Mouse (Mus musculus) liver, embryonic 16.5 days (tissue): Measurements from ENCODE around the gene Prss40. TPM values are rescaled to one million over a fixed set of nuclear protein-coding genes. Genes with fewer than 3 reads are reported as not detected.
A peak's percentile ranks its signal among the peaks of the same experiment; 100 is the strongest.
"Not testable (repeated sequence)": the region's sequence is repeated elsewhere in the genome, so short reads cannot be mapped to it uniquely, and the experiment has no call there.

ENCODE experiments used
- ATAC-seq: fragments of 200-750 bp; cut with Nextera tagmentation; 2 replicates; pipeline ENCODE4 v1.8.0; 2017; ENCODE audit warnings: low read depth, mild to moderate bottlenecking, moderate number of reproducible peaks, moderate library complexity
- H3K27ac ChIP-seq: fragments of 300-500 bp; sonication (generic); 2 replicates; pipeline ENCODE4 v1.5.1; 2014; ENCODE audit warnings: mild to moderate bottlenecking, low read length
- H3K27me3 ChIP-seq: fragments of 300-500 bp; sonication (generic); 2 replicates; pipeline ENCODE4 v1.6.1; 2014; ENCODE audit warnings: low read depth, low read length, mixed read lengths; ENCODE audit not compliant: control insufficient read depth, insufficient read depth
- H3K36me3 ChIP-seq: fragments of 300-500 bp; sonication (generic); 2 replicates; pipeline ENCODE4 v1.6.1; 2014; ENCODE audit warnings: mild to moderate bottlenecking; ENCODE audit not compliant: control insufficient read depth, insufficient read depth
- H3K4me1 ChIP-seq: fragments of 300-500 bp; sonication (generic); 2 replicates; pipeline ENCODE4 v1.6.1; 2014; ENCODE audit warnings: low read depth, low read length, mixed read lengths; ENCODE audit not compliant: control insufficient read depth
- H3K4me2 ChIP-seq: fragments of 300-500 bp; sonication (generic); 2 replicates; pipeline ENCODE4 v1.6.1; 2014; ENCODE audit warnings: low read depth, low read length, mixed read lengths
- H3K4me3 ChIP-seq: fragments of 300-500 bp; sonication (generic); 2 replicates; pipeline ENCODE4 v1.5.1; 2014; ENCODE audit warnings: low read depth, mild to moderate bottlenecking, low read length
- H3K9ac ChIP-seq: fragments of 300-500 bp; sonication (generic); 2 replicates; pipeline ENCODE4 v1.6.1; 2014; ENCODE audit warnings: low read depth, low read length
- H3K9me3 ChIP-seq: fragments of 300-500 bp; sonication (generic); replicated peaks from 2 replicates; pipeline ENCODE4 v1.6.1; 2016; ENCODE audit warnings: low read length; ENCODE audit not compliant: control insufficient read depth
- WGBS: fragments of 180-500 bp; shearing (Covaris S2); extraction: QIAGEN DNeasy Blood & Tissue Kit; methylation state at CpG from one replicate; pipeline ENCODE4 v1.1.7; 2014; ENCODE audit not compliant: insufficient replicate concordance; 5-methylcytosine and 5-hydroxymethylcytosine counted together
- polyA plus RNA-seq: library from polyadenylated mRNA; unstranded; fragments of >200 nt; fragmentation: Nextera tagmentation; extraction: Ambion mirVana; gene quantifications from 2 replicates; pipeline ENCODE4 v1.2.1, GENCODE M21; 2015

Prss40 gene
- polyA plus RNA-seq, 1 experiment from 2014 or later, result not detected

DNA sequence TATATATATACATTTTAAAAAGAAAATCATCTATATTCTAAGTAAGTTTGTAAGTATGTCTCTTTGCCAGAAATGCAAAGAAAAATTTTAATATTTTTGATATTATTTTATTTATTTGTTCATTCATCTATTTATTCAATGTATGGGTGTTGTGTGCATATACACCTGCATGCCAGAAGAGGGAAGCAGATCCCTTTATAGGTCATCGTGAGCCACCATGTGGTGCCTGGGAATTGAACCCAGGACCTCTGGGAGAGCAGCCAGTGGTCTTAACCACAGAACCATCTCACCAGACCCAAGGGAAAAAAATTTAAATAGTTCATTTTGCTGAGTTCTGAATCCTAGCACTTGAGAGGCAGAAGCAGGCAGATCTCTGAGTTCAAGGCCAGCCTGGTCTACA lies 42.5 kb downstream of the Prss40 start:
- no peak overlapping the region for H3K4me3 ChIP-seq
- 22% methylated on average over 1 of the region's 1 CpGs for WGBS

DNA sequence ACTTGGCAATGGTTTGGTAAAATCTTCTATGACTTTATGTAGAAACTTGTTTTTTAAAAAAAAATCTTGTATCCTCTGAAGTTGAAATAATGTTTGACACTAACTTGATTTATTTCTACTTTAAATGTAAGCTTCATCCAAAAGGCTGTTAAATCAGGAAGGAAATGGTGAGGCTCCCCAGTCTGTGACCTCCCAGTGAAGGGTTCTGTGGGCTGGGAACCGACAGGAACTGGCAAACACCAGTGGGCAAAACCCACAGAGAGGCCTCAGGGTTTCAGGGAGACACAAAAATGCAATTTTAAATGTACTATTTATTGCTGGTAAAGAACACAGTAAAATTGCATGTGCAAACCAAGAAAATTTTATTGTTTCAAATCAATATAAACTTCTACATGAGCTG lies 42.9 kb downstream of the Prss40 start:
- H3K27ac ChIP-seq, H3K9ac ChIP-seq, H3K36me3 ChIP-seq, H3K27me3 ChIP-seq, H3K4me2 ChIP-seq, H3K4me1 ChIP-seq, H3K4me3 ChIP-seq, H3K9me3 ChIP-seq, ATAC-seq: not testable (repeated sequence)
- 4% methylated on average over 1 of the region's 1 CpGs for WGBS

More for the DNA sequence above, 42.5 kb downstream of the Prss40 start:
- ATAC-seq, result no peak
- Histone ChIP-seq H3K36me3 (no peaks in the 10 kb centered on the region), H3K27ac (no peak overlapping the region), H3K4me1 (no peaks in the 10 kb centered on the region), H3K4me2 (no peak overlapping the region), H3K27me3 (no peaks in the 10 kb centered on the region), H3K9ac (no peak overlapping the region), H3K9me3 (no peaks in the 10 kb centered on the region)

DNA sequence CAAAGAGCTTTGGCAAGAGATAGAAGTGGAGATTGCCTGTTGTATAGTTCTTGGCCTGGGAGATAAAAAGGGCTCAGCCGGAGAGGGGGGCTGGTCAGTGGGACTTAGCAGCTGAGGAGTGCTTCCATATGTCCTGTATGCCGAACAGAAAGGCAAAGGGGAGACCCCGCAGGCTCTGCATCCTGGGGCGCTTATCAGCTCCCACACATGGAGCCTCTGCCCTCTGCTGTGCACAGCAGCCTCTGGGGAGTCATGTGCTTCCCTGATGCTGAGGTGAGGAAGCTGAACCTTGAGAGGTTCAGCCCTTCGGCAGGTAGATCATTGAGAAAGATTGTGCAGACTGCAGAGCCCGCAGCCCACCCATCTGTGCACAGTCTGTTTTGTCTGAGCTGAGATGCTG lies 43.4 kb downstream of the Prss40 start:
- 5% methylated on average over 6 of the region's 6 CpGs for WGBS

GRCm38 (mm10) chr1:34516595-34516994 lies 44.1 kb downstream of the Prss40 start:
- no peaks in the 10 kb centered on the region for H3K36me3 ChIP-seq
- 25% methylated on average over 5 of the region's 5 CpGs for WGBS
- no peak overlapping the region for H3K27ac ChIP-seq
- no peak overlapping the region for H3K4me3 ChIP-seq
- no peaks in the 10 kb centered on the region for H3K4me1 ChIP-seq
- no peaks in the 10 kb centered on the region for H3K9me3 ChIP-seq
- no peak overlapping the region for H3K4me2 ChIP-seq
- ATAC-seq, result no peak
- H3K27me3 ChIP-seq, result no peaks in the 10 kb centered on the region
- no peak overlapping the region for H3K9ac ChIP-seq

More for the DNA sequence above, 43.4 kb downstream of the Prss40 start:
- H3K4me3 ChIP-seq, H3K9me3 ChIP-seq, H3K4me2 ChIP-seq, H3K36me3 ChIP-seq, H3K27me3 ChIP-seq, ATAC-seq, H3K9ac ChIP-seq, H3K27ac ChIP-seq, H3K4me1 ChIP-seq: not testable (repeated sequence)

GRCm38 (mm10) chr1:34513068-34513467 lies 47.7 kb downstream of the Prss40 start:
- no peaks in the 10 kb centered on the region for H3K36me3 ChIP-seq
- no peak overlapping the region for H3K4me2 ChIP-seq
- no peak overlapping the region for H3K4me3 ChIP-seq
- no peaks in the 10 kb centered on the region for H3K4me1 ChIP-seq
- no peak for ATAC-seq
- no peak overlapping the region for H3K9ac ChIP-seq
- H3K27me3 ChIP-seq, result no peaks in the 10 kb centered on the region
- 60% methylated on average over 4 of the region's 4 CpGs for WGBS
- H3K27ac ChIP-seq, result no peak overlapping the region
- no peaks in the 10 kb centered on the region for H3K9me3 ChIP-seq

- Histone ChIP-seq H3K4me2 (no peak overlapping the region), H3K27me3 (no peaks in the 10 kb centered on the region), H3K4me1 (no peaks in the 10 kb centered on the region), H3K4me3 (no peak overlapping the region), H3K36me3 (no peaks in the 10 kb centered on the region), H3K9me3 (no peaks in the 10 kb centered on the region), H3K9ac (no peak overlapping the region), H3K27ac (no peak overlapping the region)
- 2% methylated on average over 3 of the region's 3 CpGs for WGBS
- no peak for ATAC-seq
Observed at GRCm38 (mm10) chr1:34511027-34511426, 49.7 kb downstream of the Prss40 start.

- no peaks in the 10 kb centered on the region for H3K9me3 ChIP-seq
- H3K36me3 ChIP-seq, result no peaks in the 10 kb centered on the region
- no peak overlapping the region for H3K4me3 ChIP-seq
- no peak overlapping the region for H3K9ac ChIP-seq
- peak overlapping the region; percentile 36 for H3K4me2 ChIP-seq
- H3K27ac ChIP-seq, result no peak overlapping the region
- no peaks in the 10 kb centered on the region for H3K27me3 ChIP-seq
- H3K4me1 ChIP-seq, result no peaks in the 10 kb centered on the region
- WGBS, result 1% methylated on average over 7 of the region's 7 CpGs
- ATAC-seq, result no peak
Observed at GRCm38 (mm10) chr1:34510575-34510981, 50.2 kb downstream of the Prss40 start.

- no peaks in the 10 kb centered on the region for H3K27me3 ChIP-seq
- H3K4me1 ChIP-seq, result no peaks in the 10 kb centered on the region
- 83% methylated on average over 3 of the region's 3 CpGs for WGBS
- H3K9ac ChIP-seq, result no peak overlapping the region
- H3K4me3 ChIP-seq, result no peak overlapping the region
- no peaks in the 10 kb centered on the region for H3K36me3 ChIP-seq
- no peak overlapping the region for H3K27ac ChIP-seq
- no peaks in the 10 kb centered on the region for H3K9me3 ChIP-seq
- no peak for ATAC-seq
- H3K4me2 ChIP-seq, result no peak overlapping the region
Observed at GRCm38 (mm10) chr1:34507986-34508385, 52.8 kb downstream of the Prss40 start.

DNA sequence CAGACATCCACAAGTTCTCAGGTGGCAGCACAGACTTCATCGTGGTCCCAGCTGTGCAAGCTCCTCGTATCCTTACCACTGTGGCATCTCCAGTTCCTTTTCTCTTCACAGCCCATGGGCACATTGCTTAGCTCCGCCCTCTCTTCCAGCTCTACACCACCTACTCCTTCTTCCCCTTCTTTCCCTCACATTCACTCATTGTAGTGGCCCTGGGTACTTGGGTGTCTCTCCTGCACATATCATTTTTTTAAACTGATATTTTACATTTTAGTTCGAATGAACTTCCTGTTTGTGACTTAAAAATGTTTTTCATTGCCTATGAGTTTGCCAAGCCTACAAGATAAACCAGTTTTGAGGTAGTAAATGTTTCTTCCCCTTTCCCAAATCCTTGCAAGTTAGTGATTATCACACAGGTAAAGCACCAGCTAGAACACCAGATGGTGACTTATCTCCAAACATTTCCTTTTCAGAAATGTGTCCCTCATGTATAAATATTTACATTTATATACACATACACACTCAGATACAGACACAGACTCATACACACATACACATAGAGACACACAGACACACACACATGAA lies 54.7 kb downstream of the Prss40 start:
- no peak for ATAC-seq
- Histone ChIP-seq H3K4me1 (no peaks in the 10 kb centered on the region), H3K27ac (no peak overlapping the region), H3K27me3 (no peaks in the 10 kb centered on the region), H3K36me3 (no peaks in the 10 kb centered on the region), H3K9ac (no peak overlapping the region), H3K4me3 (no peak overlapping the region), H3K4me2 (no peak overlapping the region), H3K9me3 (no peaks in the 10 kb centered on the region)
- 39% methylated on average over 4 of the region's 4 CpGs for WGBS
